Mouse (Mus musculus): ENCODE results near the gene Palld. TPM values are rescaled to one million over a fixed set of nuclear protein-coding genes. Genes with fewer than 3 reads are reported as not detected.

Gene Palld
- polyA plus RNA-seq, 1 experiment from 2014 or later: 49.7 TPM

GRCm38 (mm10) chr8:61908303-61909215 is 6.1 kb upstream of the Palld start:
- H3K27me3 ChIP-seq (ENCODE audit: insufficient read depth, low read length): no peaks in the 10 kb centered on the region
- no peak for ATAC-seq (replicated peaks; ENCODE audit: low FRiP score, low read depth)

DNA sequence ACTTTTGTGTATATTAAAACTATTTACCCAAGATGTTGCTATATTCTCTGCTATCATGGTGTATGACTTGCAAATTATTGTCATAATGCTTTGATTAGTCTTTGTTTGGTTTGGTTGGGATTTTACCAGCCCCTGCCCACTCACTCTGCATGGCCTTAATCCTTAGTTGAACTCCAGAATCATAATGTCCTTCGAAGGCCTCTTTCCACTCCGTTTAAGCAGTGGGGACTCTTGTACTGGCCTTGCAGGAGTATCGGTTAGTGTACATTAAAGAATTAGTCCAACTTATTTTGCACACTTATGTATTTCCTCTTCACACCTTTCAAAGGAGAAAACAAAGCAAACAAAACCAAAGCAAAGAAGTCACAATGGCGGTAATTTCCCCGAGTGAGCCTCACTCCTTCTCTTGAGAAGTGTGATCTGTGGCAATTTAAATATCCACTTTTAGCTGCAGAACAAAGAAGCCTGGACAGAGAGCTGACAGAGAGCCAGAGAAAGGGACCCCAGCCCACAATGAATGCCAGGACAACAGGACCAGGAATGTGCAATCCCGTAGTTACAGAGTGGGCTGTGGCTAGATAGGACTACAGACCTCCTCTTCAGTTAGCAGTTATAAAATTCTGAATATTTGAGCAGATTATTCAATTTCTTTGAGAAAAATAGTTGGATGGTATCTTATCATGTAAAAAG is 1.3 kb downstream of the Palld start:
- Histone ChIP-seq H3K4me3 (replicated peaks; ENCODE audit: low read depth, low read length) (no peak overlapping the region), H3K4me2 (ENCODE audit: low read length) (no peak overlapping the region), H3K4me1 (replicated peaks; ENCODE audit: insufficient read depth, low read length) (no peaks in the 10 kb centered on the region), H3K27ac (no peak overlapping the region), H3K27me3 (ENCODE audit: insufficient read depth, low read length) (no peaks in the 10 kb centered on the region), H3K9me3 (replicated peaks; ENCODE audit: low read length) (no peaks in the 10 kb centered on the region), H3K36me3 (ENCODE audit: insufficient read depth, low read length) (no peaks in the 10 kb centered on the region), H3K9ac (ENCODE audit: low read depth, low read length) (no peak overlapping the region)
- WGBS: 77% methylated on average over 6 of the region's 6 CpGs
- no peak for TF ChIP-seq CTCF (IDR thresholded peaks at IDR 0.05; ENCODE audit: low read depth)
- ATAC-seq (replicated peaks; ENCODE audit: low FRiP score, low read depth): no peak
- DNase-seq (ENCODE audit: low spot score): no peak

More at GRCm38 (mm10) chr8:61908303-61909215, 6.1 kb upstream of the Palld start:
- WGBS: 51% methylated on average over 13 of the region's 13 CpGs
- Histone ChIP-seq H3K36me3 (ENCODE audit: insufficient read depth, low read length) (no peaks in the 10 kb centered on the region), H3K9me3 (replicated peaks; ENCODE audit: low read length) (no peaks in the 10 kb centered on the region), H3K4me2 (ENCODE audit: low read length) (no peak overlapping the region), H3K9ac (ENCODE audit: low read depth, low read length) (no peak overlapping the region), H3K27ac (no peak overlapping the region), H3K4me1 (replicated peaks; ENCODE audit: insufficient read depth, low read length) (no peaks in the 10 kb centered on the region), H3K4me3 (replicated peaks; ENCODE audit: low read depth, low read length) (no peak overlapping the region)
- peak; percentile 25 for DNase-seq (ENCODE audit: low spot score)
- TF ChIP-seq CTCF (IDR thresholded peaks at IDR 0.05; ENCODE audit: low read depth): no peak

DNA sequence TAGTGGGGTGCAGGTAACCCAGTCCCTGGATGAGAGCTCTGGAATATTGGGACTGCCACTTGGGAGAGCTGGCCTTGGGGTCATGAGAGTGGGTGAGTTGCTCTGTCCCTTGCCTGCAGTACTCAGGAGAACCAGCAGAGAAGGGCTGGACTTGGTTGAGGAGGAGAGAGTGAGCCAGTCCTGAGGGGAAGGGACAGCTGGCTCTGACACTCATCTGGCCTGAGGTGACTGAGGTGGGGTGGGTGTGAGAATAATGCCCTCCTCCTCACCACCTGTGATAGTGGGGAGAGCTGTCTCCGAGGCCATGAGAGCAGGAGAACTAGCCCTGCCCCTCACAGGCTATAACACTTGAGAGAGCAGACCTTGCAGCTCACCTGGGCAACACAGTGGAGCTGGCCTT is 5.1 kb downstream of the Palld start:
- TF ChIP-seq CTCF (IDR thresholded peaks at IDR 0.05; ENCODE audit: low read depth): no peak
- H3K9ac ChIP-seq (ENCODE audit: low read depth, low read length): no peak overlapping the region
- ATAC-seq (replicated peaks; ENCODE audit: low FRiP score, low read depth): no peak

DNA sequence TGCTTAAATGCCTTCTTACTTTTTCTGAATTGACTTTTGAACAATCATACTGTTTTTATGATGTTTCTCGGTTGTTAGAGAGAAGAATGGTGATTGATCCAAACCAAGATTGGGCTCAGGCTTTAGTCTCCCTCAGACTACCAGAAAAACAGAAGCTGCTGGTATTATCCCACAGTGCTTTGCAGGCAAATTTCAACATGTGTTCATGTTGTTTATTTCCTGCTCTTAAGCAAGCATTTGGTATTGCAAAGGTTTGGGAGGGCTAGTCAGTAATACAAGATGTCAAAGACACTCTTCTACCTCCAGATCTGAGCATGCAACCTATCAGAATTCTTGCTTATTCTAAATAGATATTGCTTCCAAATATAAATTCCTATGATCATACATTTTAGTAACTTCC is 5.7 kb downstream of the Palld start:
- Histone ChIP-seq H3K4me2 (ENCODE audit: low read length) (no peak overlapping the region), H3K4me3 (replicated peaks; ENCODE audit: low read depth, low read length) (no peak overlapping the region), H3K36me3 (ENCODE audit: insufficient read depth, low read length) (no peaks in the 10 kb centered on the region), H3K27ac (no peak overlapping the region), H3K27me3 (ENCODE audit: insufficient read depth, low read length) (no peaks in the 10 kb centered on the region), H3K9ac (ENCODE audit: low read depth, low read length) (no peak overlapping the region), H3K4me1 (replicated peaks; ENCODE audit: insufficient read depth, low read length) (no peaks in the 10 kb centered on the region), H3K9me3 (replicated peaks; ENCODE audit: low read length) (no peaks in the 10 kb centered on the region)
- DNase-seq (ENCODE audit: low spot score) (no peak), ATAC-seq (replicated peaks; ENCODE audit: low FRiP score, low read depth) (no peak)
- WGBS: 90% methylated on average over 1 of the region's 1 CpGs
- TF ChIP-seq CTCF (IDR thresholded peaks at IDR 0.05; ENCODE audit: low read depth): no peak

More for the DNA sequence above, 5.1 kb downstream of the Palld start:
- no peak for DNase-seq (ENCODE audit: low spot score)
- Histone ChIP-seq H3K4me2 (ENCODE audit: low read length) (no peak overlapping the region), H3K27me3 (ENCODE audit: insufficient read depth, low read length) (no peaks in the 10 kb centered on the region), H3K4me1 (replicated peaks; ENCODE audit: insufficient read depth, low read length) (no peaks in the 10 kb centered on the region), H3K27ac (no peak overlapping the region), H3K9me3 (replicated peaks; ENCODE audit: low read length) (no peaks in the 10 kb centered on the region), H3K36me3 (ENCODE audit: insufficient read depth, low read length) (no peaks in the 10 kb centered on the region), H3K4me3 (replicated peaks; ENCODE audit: low read depth, low read length) (no peak overlapping the region)
- WGBS: 60% methylated on average over 1 of the region's 1 CpGs

DNA sequence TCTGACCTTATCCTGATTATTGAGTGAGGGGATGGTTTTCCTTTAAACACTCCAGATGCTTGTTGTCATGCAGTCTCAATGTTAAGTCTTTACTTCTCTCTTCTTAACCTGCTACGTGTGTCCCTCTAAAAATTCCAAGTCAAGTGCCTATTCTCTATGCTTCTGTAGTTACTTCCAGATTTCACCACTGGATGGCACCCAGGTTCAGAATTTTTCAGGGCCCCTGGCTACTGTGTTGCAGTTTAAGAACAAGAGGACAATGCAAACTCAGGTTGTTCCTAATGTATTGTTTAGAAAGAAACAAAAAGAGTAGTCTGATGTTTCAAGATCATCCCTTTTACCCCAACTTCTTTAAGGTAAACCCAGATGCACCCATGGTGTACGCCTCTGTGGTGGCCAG is 8.4 kb downstream of the Palld start:
- Histone ChIP-seq H3K4me1 (replicated peaks; ENCODE audit: insufficient read depth, low read length) (no peaks in the 10 kb centered on the region), H3K9me3 (replicated peaks; ENCODE audit: low read length) (no peaks in the 10 kb centered on the region), H3K4me2 (ENCODE audit: low read length) (no peak overlapping the region), H3K9ac (ENCODE audit: low read depth, low read length) (no peak overlapping the region), H3K36me3 (ENCODE audit: insufficient read depth, low read length) (no peaks in the 10 kb centered on the region), H3K27ac (no peak overlapping the region), H3K27me3 (ENCODE audit: insufficient read depth, low read length) (no peaks in the 10 kb centered on the region), H3K4me3 (replicated peaks; ENCODE audit: low read depth, low read length) (no peak overlapping the region)
- DNase-seq (ENCODE audit: low spot score): peak; percentile 75
- no peak for ATAC-seq (replicated peaks; ENCODE audit: low FRiP score, low read depth)
- peak; percentile 82 for TF ChIP-seq CTCF (IDR thresholded peaks at IDR 0.05; ENCODE audit: low read depth)
- WGBS: 55% methylated on average over 2 of the region's 2 CpGs

DNA sequence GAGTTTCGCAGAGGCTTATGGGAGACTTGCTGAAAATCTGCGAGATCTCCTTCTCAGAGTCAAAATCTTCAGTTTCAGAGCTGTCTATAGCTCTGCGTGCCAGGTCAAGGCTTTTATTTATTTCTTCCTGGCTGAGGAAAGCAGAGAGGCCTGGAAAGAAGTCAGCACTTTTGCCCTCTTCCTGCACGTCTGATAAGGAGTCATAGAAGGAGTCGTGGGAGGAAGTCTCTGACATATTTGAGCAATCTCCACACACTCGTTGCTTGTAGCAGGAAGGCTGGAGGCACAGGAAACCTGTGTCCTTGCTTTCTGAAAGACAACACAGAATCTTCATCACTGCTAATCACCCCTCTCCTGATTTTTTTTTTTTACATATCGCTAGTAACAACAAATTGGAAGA is 24.9 kb downstream of the Palld start:
- no peak overlapping the region for H3K4me2 ChIP-seq (ENCODE audit: low read length)
- H3K27ac ChIP-seq: no peak overlapping the region
- H3K4me3 ChIP-seq (replicated peaks; ENCODE audit: low read depth, low read length): no peak overlapping the region
- no peak for TF ChIP-seq CTCF (IDR thresholded peaks at IDR 0.05; ENCODE audit: low read depth)
- no peak for ATAC-seq (replicated peaks; ENCODE audit: low FRiP score, low read depth)
- no peaks in the 10 kb centered on the region for H3K36me3 ChIP-seq (ENCODE audit: insufficient read depth, low read length)
- no peaks in the 10 kb centered on the region for H3K4me1 ChIP-seq (replicated peaks; ENCODE audit: insufficient read depth, low read length)
- 28% methylated on average over 7 of the region's 7 CpGs for WGBS
- DNase-seq (ENCODE audit: low spot score): peak; percentile 22
- H3K9me3 ChIP-seq (replicated peaks; ENCODE audit: low read length): no peaks in the 10 kb centered on the region
- H3K9ac ChIP-seq (ENCODE audit: low read depth, low read length): no peak overlapping the region
- H3K27me3 ChIP-seq (ENCODE audit: insufficient read depth, low read length): no peaks in the 10 kb centered on the region
